Mouse (Mus musculus): ENCODE measurements at regions not wholly inside any gene's neighbourhood (a gene's known extent, or its start where the extent isn't known, plus 50 kb on each side); places are given as distances from the start of the nearest gene placed in this dataset.

- no peak for TF ChIP-seq CTCF (IDR thresholded peaks at IDR 0.05; ENCODE audit: control insufficient read depth, insufficient read depth, low read length)
- TF ChIP-seq POLR2A (IDR thresholded peaks at IDR 0.05; ENCODE audit: borderline replicate concordance, control insufficient read depth, low read depth, low read length) = no peak
Observed at GRCm38 (mm10) chrX:99610096-99610495, 139.0 kb upstream of the Pja1 start.

Data from bone marrow, adult 2 months (tissue).